Mouse (Mus musculus): ENCODE measurements around the gene Arfgef2. TPM values are rescaled to one million over a fixed set of nuclear protein-coding genes. Genes with fewer than 3 reads are reported as not detected.

Arfgef2 gene
- polyA plus RNA-seq (2014; fragmentation: Nextera tagmentation; extraction: Ambion mirVana) = 6.3 and 9.7 TPM in 2 replicates

DNA sequence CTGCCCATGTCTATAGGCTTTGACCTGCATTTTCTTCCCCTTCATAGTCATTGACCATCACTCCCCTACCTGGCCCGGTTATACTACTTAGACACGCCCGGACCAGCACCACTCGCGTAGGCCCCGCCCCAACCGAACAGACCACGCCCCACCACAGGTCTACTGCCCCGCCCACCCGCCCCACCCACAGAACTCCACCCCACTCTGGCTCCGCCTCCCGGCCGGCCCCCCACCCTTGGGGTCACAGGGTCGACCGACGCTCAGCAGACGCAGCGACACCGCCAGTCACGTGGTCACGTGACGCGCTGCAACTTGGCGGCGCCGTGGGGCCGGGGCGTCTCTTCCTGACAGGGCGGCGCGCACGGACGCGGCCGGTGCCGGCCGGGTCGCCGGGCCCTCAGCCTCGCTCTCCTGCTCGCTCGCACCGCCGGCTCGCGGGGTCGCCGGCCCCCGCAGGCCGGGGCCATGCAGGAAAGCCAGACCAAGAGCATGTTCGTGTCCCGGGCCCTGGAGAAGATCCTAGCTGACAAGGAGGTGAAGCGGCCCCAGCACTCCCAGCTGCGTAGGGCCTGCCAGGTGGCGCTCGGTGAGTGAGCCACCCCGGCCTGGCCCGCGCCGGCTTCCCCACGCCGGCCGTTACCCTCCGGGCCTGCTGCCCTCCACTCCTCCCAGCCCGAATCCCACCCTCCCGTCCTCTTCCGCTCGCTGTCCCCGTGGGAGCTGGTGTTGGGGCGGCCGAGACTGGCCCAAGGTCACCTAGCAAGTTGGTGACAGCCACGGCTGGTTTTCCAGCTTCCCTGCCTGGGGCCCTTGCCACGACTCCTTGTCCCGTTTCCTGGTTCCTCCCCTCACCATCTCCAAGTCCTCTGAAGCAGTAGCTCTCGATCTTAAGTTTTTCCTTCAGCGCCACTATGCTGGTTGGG, at the start of gene Arfgef2:
Gene Arfgef2, plus strand, starts transcription at position 339 of the 923 bp plus-strand sequence.
- Histone ChIP-seq H3K4me1 (ENCODE audit: control insufficient read depth, insufficient read depth, low read length) (peaks cover 11% of the 10 kb centered on the region), H3K27me3 (ENCODE audit: control insufficient read depth, insufficient read depth, low read length) (no peaks in the 10 kb centered on the region), H3K9me3 (replicated peaks; ENCODE audit: control insufficient read depth, low read length) (no peaks in the 10 kb centered on the region), H3K4me3 (ENCODE audit: low read depth, low read length) (peak within 1 kb of the TSS; percentile 76), H3K4me2 (peak within 1 kb of the TSS; percentile 80), H3K36me3 (ENCODE audit: control insufficient read depth, insufficient read depth, low read length) (no peaks in the 10 kb centered on the region), H3K9ac (ENCODE audit: low read depth, low read length) (peak within 1 kb of the TSS; percentile 79), H3K27ac (ENCODE audit: low read depth, low read length) (peak within 1 kb of the TSS; percentile 81)
- peak; percentile 88 for ATAC-seq (replicated peaks; ENCODE audit: insufficient number of reproducible peaks, low FRiP score, low TSS enrichment)
- under 1% methylated on average over 74 of the region's 76 CpGs for WGBS (ENCODE audit: insufficient replicate concordance)

DNA sequence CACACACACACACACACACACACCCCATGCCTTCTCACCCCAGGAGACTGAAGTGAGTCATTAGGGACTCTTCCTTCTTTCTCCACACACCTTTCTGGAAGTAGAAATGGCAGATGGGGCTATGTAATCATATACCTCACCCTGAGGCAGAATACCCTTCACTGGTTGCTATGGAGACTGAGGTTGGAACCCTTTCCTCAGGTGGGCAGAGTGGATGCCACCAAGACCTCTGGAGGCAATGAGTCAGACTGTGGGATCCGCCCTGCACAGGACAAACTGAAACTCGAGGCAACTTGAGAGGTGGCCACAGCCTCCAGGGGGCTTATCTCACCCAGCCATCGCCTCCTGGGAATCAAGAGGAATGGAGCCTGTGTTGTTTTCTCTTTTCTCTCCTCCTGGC, 47.4 kb upstream of the Arfgef2 start:
- H3K4me1 ChIP-seq (ENCODE audit: control insufficient read depth, insufficient read depth, low read length) = no peaks in the 10 kb centered on the region
- H3K9ac ChIP-seq (ENCODE audit: low read depth, low read length) = no peak overlapping the region
- no peaks in the 10 kb centered on the region for H3K9me3 ChIP-seq (replicated peaks; ENCODE audit: control insufficient read depth, low read length)
- 8% methylated on average over 3 of the region's 3 CpGs for WGBS (ENCODE audit: insufficient replicate concordance)
- no peak for ATAC-seq (replicated peaks; ENCODE audit: insufficient number of reproducible peaks, low FRiP score, low TSS enrichment)
- H3K4me2 ChIP-seq = no peak overlapping the region
- no peak overlapping the region for H3K27ac ChIP-seq (ENCODE audit: low read depth, low read length)
- no peaks in the 10 kb centered on the region for H3K36me3 ChIP-seq (ENCODE audit: control insufficient read depth, insufficient read depth, low read length)
- H3K27me3 ChIP-seq (ENCODE audit: control insufficient read depth, insufficient read depth, low read length) = no peaks in the 10 kb centered on the region
- no peak overlapping the region for H3K4me3 ChIP-seq (ENCODE audit: low read depth, low read length)

DNA sequence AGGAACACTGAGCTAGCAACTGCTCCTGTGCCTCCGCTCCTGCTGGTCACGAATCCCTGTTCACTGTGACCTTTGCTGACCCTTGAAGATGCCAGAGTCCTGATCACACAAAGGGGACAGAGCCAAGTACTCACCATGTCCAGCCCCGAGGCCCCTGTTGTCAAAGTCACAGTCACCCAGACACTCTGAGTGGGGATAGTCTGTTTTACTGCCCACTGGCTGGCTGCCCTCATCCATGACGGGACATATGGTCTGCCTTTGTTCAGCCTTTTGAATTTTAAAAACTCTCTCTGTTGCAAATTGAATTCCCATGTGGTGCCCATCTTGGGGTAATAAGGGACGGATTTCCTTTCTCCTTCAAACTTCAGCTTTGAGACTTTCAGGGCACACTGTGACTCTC, 41.3 kb upstream of the Arfgef2 start:
- Histone ChIP-seq H3K4me2 (no peak overlapping the region), H3K4me1 (ENCODE audit: control insufficient read depth, insufficient read depth, low read length) (no peaks in the 10 kb centered on the region), H3K27ac (ENCODE audit: low read depth, low read length) (no peak overlapping the region), H3K9me3 (replicated peaks; ENCODE audit: control insufficient read depth, low read length) (no peaks in the 10 kb centered on the region), H3K36me3 (ENCODE audit: control insufficient read depth, insufficient read depth, low read length) (no peaks in the 10 kb centered on the region), H3K27me3 (ENCODE audit: control insufficient read depth, insufficient read depth, low read length) (no peaks in the 10 kb centered on the region), H3K9ac (ENCODE audit: low read depth, low read length) (no peak overlapping the region), H3K4me3 (ENCODE audit: low read depth, low read length) (no peak overlapping the region)
- WGBS (ENCODE audit: insufficient replicate concordance) = 47% methylated on average over 5 of the region's 5 CpGs
- ATAC-seq (replicated peaks; ENCODE audit: insufficient number of reproducible peaks, low FRiP score, low TSS enrichment) = no peak

DNA sequence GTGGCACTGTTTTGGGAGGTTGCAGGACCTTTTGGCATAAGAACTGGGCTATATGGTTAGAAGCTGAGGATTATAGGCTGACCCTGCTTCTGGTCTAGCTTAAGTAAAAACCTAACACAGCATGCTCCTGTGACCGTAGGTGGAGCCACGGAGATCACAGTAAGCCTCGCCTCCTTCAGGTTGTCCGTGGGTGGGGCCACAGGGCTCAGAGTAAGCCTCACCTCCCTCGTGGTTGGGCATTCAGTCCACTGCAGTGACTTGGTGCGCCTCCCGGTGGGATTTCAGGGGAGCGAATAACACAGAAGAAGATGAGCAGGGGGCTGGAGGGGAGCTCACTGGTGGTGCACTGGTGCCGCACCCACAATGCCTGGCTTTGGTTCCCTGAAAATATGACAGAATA, 37.8 kb upstream of the Arfgef2 start:
- no peaks in the 10 kb centered on the region for H3K27me3 ChIP-seq (ENCODE audit: control insufficient read depth, insufficient read depth, low read length)
- no peaks in the 10 kb centered on the region for H3K36me3 ChIP-seq (ENCODE audit: control insufficient read depth, insufficient read depth, low read length)
- no peak overlapping the region for H3K27ac ChIP-seq (ENCODE audit: low read depth, low read length)
- no peaks in the 10 kb centered on the region for H3K4me1 ChIP-seq (ENCODE audit: control insufficient read depth, insufficient read depth, low read length)
- 71% methylated on average over 9 of the region's 9 CpGs for WGBS (ENCODE audit: insufficient replicate concordance)
- no peaks in the 10 kb centered on the region for H3K9me3 ChIP-seq (replicated peaks; ENCODE audit: control insufficient read depth, low read length)
- H3K9ac ChIP-seq (ENCODE audit: low read depth, low read length) = no peak overlapping the region
- H3K4me2 ChIP-seq = no peak overlapping the region
- H3K4me3 ChIP-seq (ENCODE audit: low read depth, low read length) = no peak overlapping the region
- no peak for ATAC-seq (replicated peaks; ENCODE audit: insufficient number of reproducible peaks, low FRiP score, low TSS enrichment)

DNA sequence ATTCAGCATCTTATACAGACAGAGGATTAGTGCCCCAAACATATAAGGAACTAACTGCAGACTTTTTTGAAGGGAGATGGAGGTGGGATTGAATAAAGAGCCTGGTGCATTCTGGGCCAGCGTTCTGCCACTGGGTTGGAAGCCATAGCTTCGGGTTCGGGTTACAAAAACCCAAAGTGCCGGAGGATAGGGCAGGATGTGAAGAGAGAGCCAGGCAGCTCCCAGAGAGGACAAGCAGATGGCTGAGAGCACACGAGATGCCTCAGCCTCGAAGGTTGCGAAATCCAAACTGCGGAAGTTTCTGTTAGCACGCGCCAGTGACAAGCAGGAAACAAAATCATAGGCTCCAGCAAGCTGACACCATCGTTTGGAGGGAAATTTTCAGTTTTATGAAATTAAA, 34.0 kb upstream of the Arfgef2 start:
- Histone ChIP-seq H3K4me1 (ENCODE audit: control insufficient read depth, insufficient read depth, low read length) (no peaks in the 10 kb centered on the region), H3K36me3 (ENCODE audit: control insufficient read depth, insufficient read depth, low read length) (no peaks in the 10 kb centered on the region), H3K9ac (ENCODE audit: low read depth, low read length) (no peak overlapping the region), H3K27me3 (ENCODE audit: control insufficient read depth, insufficient read depth, low read length) (no peaks in the 10 kb centered on the region), H3K4me3 (ENCODE audit: low read depth, low read length) (no peak overlapping the region), H3K27ac (ENCODE audit: low read depth, low read length) (no peak overlapping the region), H3K4me2 (no peak overlapping the region), H3K9me3 (replicated peaks; ENCODE audit: control insufficient read depth, low read length) (no peaks in the 10 kb centered on the region)
- 62% methylated on average over 11 of the region's 11 CpGs for WGBS (ENCODE audit: insufficient replicate concordance)
- no peak for ATAC-seq (replicated peaks; ENCODE audit: insufficient number of reproducible peaks, low FRiP score, low TSS enrichment)

DNA sequence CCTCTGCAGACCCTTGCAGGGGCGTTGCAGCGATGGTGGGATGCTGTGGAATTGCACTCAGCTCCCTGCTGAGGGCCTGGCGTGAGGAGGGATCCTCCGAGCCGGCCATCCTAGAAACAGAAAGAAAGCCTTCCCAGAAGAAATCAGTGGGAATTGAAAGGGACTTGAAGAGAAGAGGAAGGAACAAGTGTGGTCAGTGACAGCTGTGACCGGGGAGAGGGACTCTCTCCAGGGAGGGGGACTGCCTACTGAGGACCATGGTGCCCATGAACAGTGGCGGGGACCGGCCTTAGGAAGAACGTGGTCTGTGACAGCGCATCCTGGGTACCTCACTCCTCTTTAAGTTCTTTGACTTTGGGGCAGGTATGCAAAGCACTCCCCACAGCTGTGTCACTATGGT, 31.8 kb upstream of the Arfgef2 start:
- no peak for ATAC-seq (replicated peaks; ENCODE audit: insufficient number of reproducible peaks, low FRiP score, low TSS enrichment)
- no peak overlapping the region for H3K4me3 ChIP-seq (ENCODE audit: low read depth, low read length)
- H3K9me3 ChIP-seq (replicated peaks; ENCODE audit: control insufficient read depth, low read length) = no peaks in the 10 kb centered on the region
- no peak overlapping the region for H3K4me2 ChIP-seq
- no peak overlapping the region for H3K9ac ChIP-seq (ENCODE audit: low read depth, low read length)
- H3K27ac ChIP-seq (ENCODE audit: low read depth, low read length) = no peak overlapping the region
- WGBS (ENCODE audit: insufficient replicate concordance) = 81% methylated on average over 10 of the region's 10 CpGs
- H3K36me3 ChIP-seq (ENCODE audit: control insufficient read depth, insufficient read depth, low read length) = no peaks in the 10 kb centered on the region
- H3K4me1 ChIP-seq (ENCODE audit: control insufficient read depth, insufficient read depth, low read length) = no peaks in the 10 kb centered on the region
- no peaks in the 10 kb centered on the region for H3K27me3 ChIP-seq (ENCODE audit: control insufficient read depth, insufficient read depth, low read length)

DNA sequence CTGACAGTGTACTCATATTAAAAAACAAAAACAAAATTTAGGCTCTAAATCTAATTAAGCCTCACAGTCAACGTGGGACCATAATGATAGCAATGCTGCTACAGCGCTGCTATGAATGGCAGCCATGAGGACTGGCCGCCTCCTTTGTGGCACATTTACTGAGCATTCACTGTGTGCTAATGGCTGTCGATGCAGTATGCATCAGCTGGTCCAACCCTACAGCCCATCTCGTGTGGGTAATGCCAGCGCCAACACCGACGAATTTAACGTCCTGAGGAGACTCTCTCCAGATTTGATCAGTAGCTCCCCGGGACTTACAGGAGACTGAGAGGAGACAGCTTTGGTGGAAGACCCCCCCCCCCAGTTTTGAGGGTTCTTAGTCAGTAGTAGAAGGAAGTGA, 31.1 kb upstream of the Arfgef2 start:
- no peak for ATAC-seq (replicated peaks; ENCODE audit: insufficient number of reproducible peaks, low FRiP score, low TSS enrichment)
- Histone ChIP-seq H3K4me1 (ENCODE audit: control insufficient read depth, insufficient read depth, low read length) (no peaks in the 10 kb centered on the region), H3K4me3 (ENCODE audit: low read depth, low read length) (no peak overlapping the region), H3K27me3 (ENCODE audit: control insufficient read depth, insufficient read depth, low read length) (no peaks in the 10 kb centered on the region), H3K9ac (ENCODE audit: low read depth, low read length) (no peak overlapping the region), H3K36me3 (ENCODE audit: control insufficient read depth, insufficient read depth, low read length) (no peaks in the 10 kb centered on the region), H3K27ac (ENCODE audit: low read depth, low read length) (no peak overlapping the region), H3K9me3 (replicated peaks; ENCODE audit: control insufficient read depth, low read length) (no peaks in the 10 kb centered on the region), H3K4me2 (no peak overlapping the region)
- 86% methylated on average over 10 of the region's 10 CpGs for WGBS (ENCODE audit: insufficient replicate concordance)

DNA sequence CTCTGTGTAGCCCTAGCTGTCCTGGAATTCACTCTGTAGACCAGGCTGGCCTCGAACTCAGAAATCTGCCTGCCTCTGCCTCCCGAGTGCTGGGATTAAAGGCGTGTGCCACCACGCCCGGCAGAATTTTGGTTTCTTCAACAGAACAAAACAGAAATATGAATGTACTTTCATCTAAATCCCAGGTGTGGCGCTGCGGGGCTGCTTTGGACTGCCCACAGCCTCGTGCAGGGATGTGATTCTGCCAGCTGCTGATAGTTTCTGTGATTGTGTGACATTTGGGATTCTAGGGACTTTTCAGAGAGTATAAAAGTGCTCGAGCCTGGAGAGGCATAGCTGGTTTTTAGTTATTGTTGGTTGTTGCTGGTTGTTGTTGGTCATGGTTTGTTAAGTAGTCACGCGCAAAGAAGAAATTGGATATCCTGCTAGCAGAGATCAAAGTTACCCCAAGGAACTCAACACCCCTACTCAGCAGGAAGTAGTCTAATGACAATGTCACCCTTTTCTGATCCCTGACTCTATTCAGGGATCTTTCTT, 30.0 kb upstream of the Arfgef2 start:
- Histone ChIP-seq H3K4me3 (ENCODE audit: low read depth, low read length) (no peak overlapping the region), H3K27ac (ENCODE audit: low read depth, low read length) (no peak overlapping the region), H3K27me3 (ENCODE audit: control insufficient read depth, insufficient read depth, low read length) (no peaks in the 10 kb centered on the region), H3K4me2 (no peak overlapping the region), H3K36me3 (ENCODE audit: control insufficient read depth, insufficient read depth, low read length) (no peaks in the 10 kb centered on the region), H3K9ac (ENCODE audit: low read depth, low read length) (no peak overlapping the region), H3K4me1 (ENCODE audit: control insufficient read depth, insufficient read depth, low read length) (no peaks in the 10 kb centered on the region), H3K9me3 (replicated peaks; ENCODE audit: control insufficient read depth, low read length) (no peaks in the 10 kb centered on the region)
- 71% methylated on average over 11 of the region's 11 CpGs for WGBS (ENCODE audit: insufficient replicate concordance)
- no peak for ATAC-seq (replicated peaks; ENCODE audit: insufficient number of reproducible peaks, low FRiP score, low TSS enrichment)
